Mouse (Mus musculus) liver, embryonic 15.5 days (tissue): Measurements from ENCODE around the gene Emilin1. TPM values are rescaled to one million over a fixed set of nuclear protein-coding genes. Genes with fewer than 3 reads are reported as not detected.

ENCODE experiments used
- ATAC-seq: fragments of 200-750 bp; cut with Nextera tagmentation; 2 replicates; pipeline ENCODE4 v1.8.0; 2017; ENCODE audit warnings: moderate number of reproducible peaks, mild to moderate bottlenecking, moderate library complexity; ENCODE audit not compliant: insufficient read depth
- H3K27ac ChIP-seq: fragments of 300-500 bp; sonication (generic); replicated peaks from 2 replicates; pipeline ENCODE4 v1.5.1; 2015; ENCODE audit warnings: mild to moderate bottlenecking, inconsistent platforms
- H3K27me3 ChIP-seq: fragments of 300-500 bp; sonication (generic); 2 replicates; pipeline ENCODE4 v1.6.1; 2015; ENCODE audit warnings: mild to moderate bottlenecking, inconsistent platforms
- H3K36me3 ChIP-seq: fragments of 300-500 bp; sonication (generic); replicated peaks from 2 replicates; pipeline ENCODE4 v1.6.1; 2015; ENCODE audit warnings: moderate library complexity, mild to moderate bottlenecking, inconsistent platforms
- H3K4me1 ChIP-seq: fragments of 300-500 bp; sonication (generic); replicated peaks from 2 replicates; pipeline ENCODE4 v1.6.1; 2015; ENCODE audit warnings: inconsistent platforms
- H3K4me2 ChIP-seq: fragments of 300-500 bp; sonication (generic); 2 replicates; pipeline ENCODE4 v1.6.1; 2015; ENCODE audit warnings: moderate library complexity, mild to moderate bottlenecking, inconsistent platforms
- H3K4me3 ChIP-seq: fragments of 300-500 bp; sonication (generic); replicated peaks from 2 replicates; pipeline ENCODE4 v1.5.1; 2015; ENCODE audit warnings: mild to moderate bottlenecking, inconsistent platforms
- H3K9ac ChIP-seq: fragments of 300-500 bp; sonication (generic); 2 replicates; pipeline ENCODE4 v1.6.1; 2015; ENCODE audit warnings: moderate library complexity, mild to moderate bottlenecking, inconsistent platforms
- H3K9me3 ChIP-seq: fragments of 300-500 bp; sonication (generic); replicated peaks from 2 replicates; pipeline ENCODE4 v1.6.1; 2016; ENCODE audit warnings: inconsistent platforms
- WGBS: fragments of 180-500 bp; shearing (Covaris S2); methylation state at CpG from one replicate; pipeline ENCODE4 v1.1.7; 2015; ENCODE audit warnings: mixed read lengths; ENCODE audit not compliant: insufficient replicate concordance; 5-methylcytosine and 5-hydroxymethylcytosine counted together
- polyA plus RNA-seq: library from polyadenylated mRNA; unstranded; fragments of >200 nt; fragmentation: Nextera tagmentation; extraction: Ambion mirVana; gene quantifications from 2 replicates; pipeline ENCODE4 v1.2.1, GENCODE M21; 2015

Emilin1 gene
- polyA plus RNA-seq, 1 experiment from 2014 or later: 37.6 TPM

DNA sequence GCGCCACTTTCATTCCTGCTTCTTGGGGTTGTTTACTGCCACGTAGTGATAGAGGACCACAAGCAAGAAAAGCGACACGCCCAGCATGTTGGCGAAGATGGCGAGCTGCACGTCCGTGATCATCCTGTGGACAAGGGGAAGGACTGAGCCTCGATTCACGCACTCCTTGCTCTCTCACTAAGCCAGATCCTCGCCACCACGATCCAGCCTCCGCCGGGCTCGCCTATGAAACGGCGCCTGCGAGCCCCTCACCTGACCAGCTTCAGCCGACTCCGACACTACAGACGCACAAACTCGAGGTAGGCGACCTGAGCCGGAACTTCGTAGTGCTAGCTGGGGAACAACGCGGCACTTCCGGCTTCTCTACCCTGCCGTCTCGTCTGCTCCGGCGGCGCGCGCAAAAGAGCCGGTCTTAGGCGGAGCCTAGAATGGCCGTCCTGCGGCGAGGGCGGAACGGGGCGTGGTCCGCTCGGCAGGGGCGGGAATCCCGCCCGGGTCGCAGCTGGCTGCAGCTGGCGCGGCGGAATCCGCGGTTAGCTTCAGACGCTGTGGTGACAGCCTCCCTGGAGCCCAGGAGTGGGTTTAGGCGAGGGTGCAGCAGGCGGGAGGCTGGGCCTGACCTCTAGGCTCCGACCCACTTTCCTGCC is 5.7 kb upstream of the Emilin1 start, which contains the start of gene Ost4:
Gene Ost4 (minus strand): TSS at position 376 of the 647 bp plus-strand sequence.
- Histone ChIP-seq H3K27ac (peak within 1 kb of the TSS; percentile 93), H3K4me3 (peak within 1 kb of the TSS; percentile 81), H3K27me3 (no peaks in the 10 kb centered on the region), H3K9ac (peak within 1 kb of the TSS; percentile 79), H3K4me2 (peak within 1 kb of the TSS; percentile 97), H3K36me3 (peaks cover 38% of the 10 kb centered on the region), H3K4me1 (peaks cover 73% of the 10 kb centered on the region), H3K9me3 (no peaks in the 10 kb centered on the region)
- WGBS: under 1% methylated on average over 58 of the region's 58 CpGs
- ATAC-seq: peak; percentile 95

DNA sequence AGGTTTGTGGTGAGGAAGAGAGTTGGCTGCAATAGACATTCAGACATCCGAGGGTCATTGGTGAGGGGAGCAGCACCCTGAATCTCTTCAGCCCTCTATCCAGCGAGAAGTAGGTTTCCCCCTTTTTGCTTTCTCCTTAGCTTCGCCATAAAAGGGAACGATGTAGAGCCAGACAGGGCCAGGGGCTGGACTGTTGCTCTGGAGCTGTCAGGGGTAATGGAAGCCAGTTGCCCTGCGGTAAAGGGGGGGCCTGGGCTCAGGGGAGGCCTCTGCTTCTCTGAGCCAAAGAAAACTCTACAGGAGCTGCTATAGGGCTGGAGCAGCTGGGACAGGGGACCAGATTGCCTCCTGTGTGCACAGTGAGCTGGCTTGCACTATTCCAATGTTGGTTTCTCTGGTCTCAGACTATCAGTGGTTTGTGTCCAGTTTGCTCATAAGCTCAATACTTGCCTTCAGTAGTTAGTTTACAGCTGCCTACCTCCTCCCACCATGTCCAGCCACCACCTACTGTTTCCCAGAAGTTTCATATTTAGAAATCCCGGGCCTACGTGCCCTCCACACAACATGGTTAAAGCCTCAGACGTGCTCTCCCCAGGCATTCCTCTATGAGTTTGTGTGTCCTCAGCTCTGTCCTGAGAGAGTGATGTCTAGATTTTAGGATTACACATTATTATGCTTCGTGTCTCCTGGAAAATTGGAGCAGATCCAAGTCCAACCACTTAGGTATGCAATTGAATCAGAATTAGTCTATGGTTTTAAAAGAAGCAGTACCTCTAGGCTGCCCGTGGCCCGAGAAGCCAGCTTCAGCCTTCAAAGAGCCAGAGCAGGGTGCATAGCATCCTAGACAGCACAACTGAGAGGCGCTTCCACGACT is 4.5 kb upstream of the Emilin1 start:
- peak overlapping the region; percentile 81 for H3K4me3 ChIP-seq
- peaks cover 27% of the 10 kb centered on the region for H3K36me3 ChIP-seq
- no peaks in the 10 kb centered on the region for H3K9me3 ChIP-seq
- peak overlapping the region; percentile 97 for H3K4me2 ChIP-seq
- no peak for ATAC-seq
- no peaks in the 10 kb centered on the region for H3K27me3 ChIP-seq
- peaks cover 82% of the 10 kb centered on the region for H3K4me1 ChIP-seq
- H3K9ac ChIP-seq: peak overlapping the region; percentile 79
- WGBS: 47% methylated on average over 13 of the region's 13 CpGs
- peak overlapping the region; percentile 93 for H3K27ac ChIP-seq

GRCm38 (mm10) chr5:30909300-30909659 is 3.9 kb upstream of the Emilin1 start:
- Histone ChIP-seq H3K36me3 (peaks cover 20% of the 10 kb centered on the region), H3K9me3 (no peaks in the 10 kb centered on the region), H3K27ac (peak overlapping the region; percentile 93), H3K4me2 (peak overlapping the region; percentile 97; the same call in 1 of the 2 replicates), H3K4me3 (no peak overlapping the region), H3K9ac (no peak overlapping the region), H3K4me1 (peaks cover 84% of the 10 kb centered on the region), H3K27me3 (no peaks in the 10 kb centered on the region)
- 31% methylated on average over 7 of the region's 7 CpGs for WGBS
- no peak for ATAC-seq

- WGBS: 72% methylated on average over 7 of the region's 7 CpGs
- Histone ChIP-seq H3K9ac (no peak overlapping the region), H3K27ac (peak overlapping the region; percentile 93), H3K4me1 (peaks cover 84% of the 10 kb centered on the region), H3K4me2 (no peak overlapping the region; the same call in 1 of the 2 replicates), H3K36me3 (peaks cover 15% of the 10 kb centered on the region), H3K9me3 (no peaks in the 10 kb centered on the region), H3K4me3 (no peak overlapping the region), H3K27me3 (no peaks in the 10 kb centered on the region)
- no peak for ATAC-seq
Observed at GRCm38 (mm10) chr5:30909863-30910262, 3.3 kb upstream of the Emilin1 start.

GRCm38 (mm10) chr5:30910481-30910880 is 2.7 kb upstream of the Emilin1 start:
- Histone ChIP-seq H3K4me3 (no peak overlapping the region), H3K9me3 (no peaks in the 10 kb centered on the region), H3K4me2 (no peak overlapping the region), H3K4me1 (peaks cover 84% of the 10 kb centered on the region), H3K36me3 (peaks cover 8% of the 10 kb centered on the region), H3K27me3 (no peaks in the 10 kb centered on the region), H3K27ac (peak overlapping the region; percentile 51), H3K9ac (no peak overlapping the region)
- ATAC-seq: no peak

- Histone ChIP-seq H3K27me3 (no peaks in the 10 kb centered on the region), H3K4me2 (no peak overlapping the region), H3K36me3 (peaks cover 5% of the 10 kb centered on the region; the same call in 1 of the 2 replicates), H3K27ac (peak overlapping the region; percentile 77), H3K9ac (no peak overlapping the region), H3K4me1 (peaks cover 88% of the 10 kb centered on the region), H3K9me3 (no peaks in the 10 kb centered on the region), H3K4me3 (no peak overlapping the region)
- no peak for ATAC-seq
- WGBS: 45% methylated on average over 5 of the region's 5 CpGs
Observed at GRCm38 (mm10) chr5:30912156-30912555, 1.0 kb upstream of the Emilin1 start.

GRCm38 (mm10) chr5:30914101-30914635 is 966 bp downstream of the Emilin1 start:
- Histone ChIP-seq H3K4me1 (peaks cover 89% of the 10 kb centered on the region), H3K9ac (peak overlapping the region; percentile 31), H3K4me2 (peak overlapping the region; percentile 65), H3K36me3 (peaks cover 24% of the 10 kb centered on the region), H3K4me3 (peak overlapping the region; percentile 45), H3K27me3 (no peaks in the 10 kb centered on the region), H3K27ac (peak overlapping the region; percentile 77), H3K9me3 (no peaks in the 10 kb centered on the region)
- ATAC-seq: no peak
- WGBS: 29% methylated on average over 7 of the region's 7 CpGs

DNA sequence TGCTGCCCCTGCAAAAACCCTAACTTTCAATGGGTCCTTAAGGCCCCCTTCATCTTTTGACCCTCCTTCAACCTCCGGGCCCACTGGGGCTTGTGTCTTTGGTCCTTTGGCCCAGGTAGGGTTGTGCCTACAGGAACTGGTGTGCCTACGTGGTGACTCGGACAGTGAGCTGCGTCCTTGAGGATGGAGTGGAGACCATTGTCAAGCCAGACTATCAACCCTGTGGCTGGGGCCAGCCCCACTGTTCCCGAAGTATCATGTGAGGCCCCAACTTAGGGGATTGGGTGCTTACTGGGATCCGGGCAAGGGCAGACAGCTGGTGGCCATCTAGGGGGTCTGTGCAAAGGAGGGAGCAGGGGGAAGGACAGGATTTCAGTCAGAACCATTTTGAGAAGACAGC is 1.6 kb downstream of the Emilin1 start:
- no peaks in the 10 kb centered on the region for H3K27me3 ChIP-seq
- peaks cover 84% of the 10 kb centered on the region for H3K4me1 ChIP-seq
- no peaks in the 10 kb centered on the region for H3K9me3 ChIP-seq
- peaks cover 28% of the 10 kb centered on the region for H3K36me3 ChIP-seq
- peak overlapping the region; percentile 65 for H3K4me2 ChIP-seq
- ATAC-seq: no peak
- H3K4me3 ChIP-seq: peak overlapping the region; percentile 45
- 26% methylated on average over 6 of the region's 6 CpGs for WGBS
- H3K27ac ChIP-seq: peak overlapping the region; percentile 77
- peak overlapping the region; percentile 31 for H3K9ac ChIP-seq

DNA sequence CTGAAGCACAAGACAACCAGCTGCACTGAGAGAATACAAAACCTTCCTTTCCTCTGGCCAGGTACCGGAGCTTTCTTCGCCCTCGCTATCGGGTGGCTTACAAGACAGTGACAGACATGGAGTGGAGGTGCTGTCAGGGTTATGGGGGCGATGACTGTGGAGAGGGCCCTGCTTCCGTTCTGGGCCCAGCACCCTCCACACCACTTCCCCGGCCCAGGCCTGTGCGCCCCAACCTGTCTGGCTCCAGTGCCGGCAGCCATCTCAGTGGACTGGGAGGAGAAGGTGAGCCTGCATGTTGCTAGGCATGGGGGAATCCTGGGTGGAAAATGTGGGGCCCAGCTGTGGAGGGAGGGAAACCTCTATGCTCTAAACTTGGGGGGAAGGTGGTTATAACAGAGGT is 2.3 kb downstream of the Emilin1 start:
- H3K4me1 ChIP-seq: peaks cover 81% of the 10 kb centered on the region
- no peak; the same call in 1 of the 2 replicates for ATAC-seq
- peak overlapping the region; percentile 77 for H3K27ac ChIP-seq
- peak overlapping the region; percentile 45 for H3K4me3 ChIP-seq
- no peaks in the 10 kb centered on the region for H3K9me3 ChIP-seq
- no peaks in the 10 kb centered on the region for H3K27me3 ChIP-seq
- WGBS: 21% methylated on average over 9 of the region's 9 CpGs
- peak overlapping the region; percentile 65 for H3K4me2 ChIP-seq
- H3K9ac ChIP-seq: peak overlapping the region; percentile 52
- H3K36me3 ChIP-seq: peaks cover 29% of the 10 kb centered on the region

- no peaks in the 10 kb centered on the region for H3K9me3 ChIP-seq
- H3K27ac ChIP-seq: peak overlapping the region; percentile 77
- H3K36me3 ChIP-seq: peaks cover 29% of the 10 kb centered on the region
- H3K27me3 ChIP-seq: no peaks in the 10 kb centered on the region
- peak overlapping the region; percentile 45; the same call in 1 of the 2 replicates for H3K4me3 ChIP-seq
- peak overlapping the region; percentile 65 for H3K4me2 ChIP-seq
- H3K9ac ChIP-seq: peak overlapping the region; percentile 52; the same call in 1 of the 2 replicates
- peak; percentile 47 for ATAC-seq
- WGBS: 3% methylated on average over 7 of the region's 7 CpGs
- H3K4me1 ChIP-seq: peaks cover 81% of the 10 kb centered on the region
Observed at GRCm38 (mm10) chr5:30915974-30916433, 2.8 kb downstream of the Emilin1 start.

DNA sequence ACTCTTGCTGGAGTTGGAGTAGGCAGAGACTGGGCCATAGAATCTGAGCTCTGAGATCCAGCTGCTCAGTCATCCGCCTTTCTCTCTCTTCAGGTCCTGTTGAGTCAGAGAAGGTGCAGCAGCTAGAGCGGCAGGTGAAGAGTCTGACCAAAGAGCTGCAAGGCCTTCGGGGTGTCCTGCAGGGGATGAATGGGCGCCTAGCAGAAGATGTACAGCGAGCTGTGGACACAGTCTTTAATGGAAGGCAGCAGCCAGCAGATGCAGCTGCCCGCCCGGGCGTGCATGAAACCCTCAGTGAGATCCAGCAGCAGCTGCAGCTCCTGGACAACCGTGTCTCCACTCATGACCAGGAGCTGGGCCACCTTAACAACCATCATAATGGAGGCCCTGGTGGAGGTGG is 3.6 kb downstream of the Emilin1 start:
- Histone ChIP-seq H3K27ac (peak overlapping the region; percentile 77), H3K27me3 (no peaks in the 10 kb centered on the region), H3K9ac (no peak overlapping the region), H3K9me3 (no peaks in the 10 kb centered on the region), H3K4me3 (no peak overlapping the region), H3K36me3 (peaks cover 29% of the 10 kb centered on the region), H3K4me2 (no peak overlapping the region), H3K4me1 (peaks cover 83% of the 10 kb centered on the region)
- 77% methylated on average over 9 of the region's 9 CpGs for WGBS
- ATAC-seq: no peak
